Mouse (Mus musculus): ENCODE measurements at regions not wholly inside any gene's neighbourhood (a gene's known extent, or its start where the extent isn't known, plus 50 kb on each side); places are given as distances from the start of the nearest gene placed in this dataset.
A peak's percentile ranks its signal among the peaks of the same experiment; 100 is the strongest.

DNA sequence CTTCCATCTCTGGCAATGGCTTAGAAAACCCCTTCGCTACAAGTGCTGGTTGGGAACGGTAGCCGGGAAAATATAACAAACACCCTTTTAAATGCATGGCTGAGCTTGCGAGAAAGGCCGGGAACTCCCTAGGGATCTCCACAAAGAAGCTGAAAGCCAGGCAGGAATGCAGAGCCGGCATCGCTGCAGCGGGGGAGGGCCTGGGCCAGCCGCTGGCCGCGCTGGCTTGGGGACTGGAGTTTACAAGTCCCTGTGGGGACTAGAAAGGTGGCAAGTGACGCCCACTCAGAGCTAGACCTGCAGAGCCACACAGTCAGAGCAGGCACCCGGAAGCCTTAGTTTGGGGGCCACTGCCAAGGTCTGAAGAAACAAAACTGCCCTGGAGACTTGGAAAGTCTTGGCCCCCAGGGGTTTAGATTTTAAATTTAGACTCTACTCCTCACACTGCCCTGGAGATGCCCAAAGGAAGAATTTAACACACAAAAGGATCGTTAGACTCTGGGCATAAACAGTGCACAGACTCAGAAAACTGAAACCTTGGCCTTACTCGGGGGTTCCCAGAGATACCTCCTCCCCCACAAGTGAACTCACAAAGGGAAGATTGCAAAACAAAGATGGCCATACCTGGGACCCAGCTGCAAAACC, 59.4 kb downstream of the 1700001O22Rik start:
- no peak for DNase-seq

DNA sequence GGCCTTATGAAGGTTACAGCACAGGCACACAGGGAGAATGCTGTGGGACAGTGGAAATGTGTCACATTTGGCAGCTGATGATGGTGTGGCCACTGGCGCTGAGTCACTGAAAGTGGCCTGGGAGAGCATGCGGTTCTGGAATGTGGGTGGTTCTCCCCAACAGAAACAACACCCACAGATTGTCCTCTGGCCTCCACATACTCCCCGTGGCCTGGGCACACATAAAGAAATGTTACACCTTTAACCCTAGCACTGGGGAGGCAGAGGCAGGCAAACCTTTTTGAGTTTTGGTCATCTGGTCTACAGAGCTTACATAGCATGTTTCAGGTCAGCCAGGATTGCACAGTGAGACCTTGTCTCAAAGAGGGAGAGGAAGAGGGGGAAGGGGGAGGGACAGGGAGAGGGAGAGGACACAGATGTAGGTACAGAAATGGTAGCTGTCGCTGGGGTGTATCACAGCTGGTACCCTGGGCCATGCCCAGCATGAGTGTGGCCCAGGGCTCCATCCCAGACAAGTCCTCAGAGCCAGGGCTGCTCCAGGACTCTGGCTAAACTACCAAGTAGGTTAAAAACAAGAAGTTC, 60.1 kb downstream of the 1700001O22Rik start:
- no peak for DNase-seq

DNA sequence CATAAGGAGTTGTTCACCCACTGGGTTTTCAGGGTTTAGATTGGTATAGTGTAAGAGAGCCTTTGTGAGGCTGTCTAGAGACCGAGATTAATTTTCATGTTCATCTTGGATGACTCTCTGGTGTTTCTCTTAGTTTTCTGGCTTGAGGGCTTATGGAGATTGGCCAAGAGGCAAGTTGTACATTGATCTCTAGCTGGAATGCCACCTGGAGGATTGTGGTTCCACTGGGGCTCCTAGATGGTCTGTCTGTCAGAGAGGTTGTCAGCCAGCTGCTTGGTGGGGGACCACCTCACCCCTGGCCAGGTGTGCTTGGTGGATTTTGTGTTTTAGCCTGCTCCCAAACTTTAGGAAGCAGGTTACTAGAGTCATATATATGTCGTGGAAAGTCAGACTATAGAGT, 62.0 kb downstream of the 1700001O22Rik start:
- DNase-seq, result no peak

DNA sequence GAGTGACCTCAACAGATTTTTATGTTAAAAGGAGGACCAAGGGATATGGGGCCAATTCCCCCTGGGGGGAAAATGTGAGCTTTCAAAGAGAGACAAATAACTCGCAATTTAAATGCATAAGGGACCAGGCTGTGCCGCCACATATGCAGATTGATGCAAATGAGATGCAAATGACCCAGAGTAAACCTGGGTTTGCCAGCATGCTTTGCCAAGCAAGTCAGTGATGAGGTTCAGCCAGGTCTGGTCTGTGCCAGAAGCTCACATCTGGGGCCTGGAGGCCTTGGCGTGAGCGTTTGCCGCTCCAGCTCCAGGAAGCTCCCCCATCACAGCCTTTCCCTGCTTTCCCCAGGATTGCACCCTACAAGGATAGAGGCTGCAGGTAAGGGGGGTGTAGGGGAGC, 65.7 kb downstream of the 1700001O22Rik start:
- DNase-seq, result peak; percentile 72

DNA sequence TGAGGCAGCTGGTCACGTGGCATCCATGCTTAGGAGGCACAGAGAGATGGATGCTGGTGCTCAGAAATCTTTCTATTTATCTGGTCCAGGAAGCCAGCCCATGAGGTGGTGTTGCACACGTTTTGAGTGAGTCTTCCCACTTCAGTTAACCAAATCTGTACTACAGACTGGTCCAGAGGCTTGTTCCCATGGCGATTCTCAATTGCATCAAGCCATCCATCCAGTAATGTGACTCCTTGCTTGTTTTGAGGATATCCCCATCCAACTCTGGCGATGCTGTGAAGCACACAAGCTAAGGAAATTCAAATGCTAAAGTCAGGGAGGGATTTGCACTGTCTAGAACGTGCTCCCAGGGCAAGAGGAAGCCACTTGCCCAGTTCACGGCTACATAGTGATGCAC, 66.8 kb downstream of the 1700001O22Rik start:
- DNase-seq, result no peak

- DNase-seq, result no peak
These were observed 67.2 kb downstream of the 1700001O22Rik start for GRCm38 (mm10) chr2:30736236-30736635.

GRCm38 (mm10) chr2:30733853-30734252, 69.6 kb downstream of the 1700001O22Rik start:
- no peak for DNase-seq

- DNase-seq, result no peak
These were observed 71.6 kb downstream of the 1700001O22Rik start for GRCm38 (mm10) chr2:30731832-30732231.

DNA sequence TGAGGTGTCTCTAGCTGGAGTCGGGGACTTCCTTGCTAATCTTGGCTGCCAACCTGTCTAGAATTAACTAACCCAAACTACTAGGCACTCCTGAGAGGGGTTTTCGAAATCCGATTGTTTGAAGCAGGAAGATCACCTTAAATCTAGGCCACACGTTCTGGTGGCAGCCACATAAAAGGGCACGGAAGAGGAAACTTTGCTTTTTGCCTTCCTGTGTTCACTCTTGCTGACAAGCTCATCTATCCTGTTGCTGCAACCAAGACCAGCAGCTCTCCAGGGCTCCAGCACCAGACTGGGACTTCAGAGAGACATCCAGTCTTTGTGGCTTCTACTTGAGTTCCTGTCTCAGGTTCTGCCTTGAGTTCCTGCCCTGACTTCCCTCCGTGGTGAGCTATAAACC, 75.5 kb downstream of the 1700001O22Rik start:
- no peak for DNase-seq

DNA sequence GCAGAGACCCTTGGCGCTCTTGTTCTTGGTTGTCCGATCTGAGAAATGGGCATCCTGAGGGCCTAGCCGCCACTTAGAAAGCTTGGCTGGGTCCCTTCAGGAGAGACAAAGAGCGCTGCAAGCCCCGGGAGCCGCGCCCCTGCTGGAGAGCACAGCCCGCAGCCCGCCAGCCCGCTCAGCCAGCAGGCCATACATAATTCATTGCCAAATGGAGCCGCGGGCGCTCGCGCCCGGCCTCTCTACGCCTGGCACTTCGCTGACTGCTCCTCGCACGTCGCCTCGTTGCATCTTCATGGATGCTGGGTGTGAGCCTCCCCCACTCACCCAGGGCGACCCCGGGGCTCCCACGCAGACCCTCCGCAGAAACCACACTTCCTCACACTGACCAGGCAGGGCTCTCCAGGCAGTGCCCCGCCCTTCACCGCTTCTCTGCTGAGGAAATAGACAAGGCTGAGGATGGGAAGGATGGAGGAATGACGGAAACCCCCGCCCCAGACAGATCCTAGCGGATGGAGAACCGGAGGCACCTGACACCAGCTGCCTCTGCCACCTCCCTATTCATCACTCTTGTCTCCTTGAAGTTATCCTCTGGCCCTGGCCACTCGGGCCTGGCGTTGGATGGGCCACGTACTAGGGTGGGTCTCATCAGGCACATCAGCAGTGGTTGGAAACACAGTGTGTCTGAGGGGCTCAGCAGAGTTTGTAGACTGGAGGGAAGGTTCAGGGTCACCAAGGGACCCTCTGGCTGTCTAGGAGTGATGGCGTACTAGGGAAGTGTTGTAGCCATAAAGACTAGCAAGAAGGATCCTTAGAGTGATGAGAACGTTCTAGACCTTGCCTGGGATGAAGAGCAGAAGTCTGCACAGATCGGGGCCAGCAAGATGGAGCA, 77.6 kb downstream of the 1700001O22Rik start:
- no peak for DNase-seq

GRCm38 (mm10) chr2:30725186-30725585, 78.3 kb downstream of the 1700001O22Rik start:
- no peak for DNase-seq

- DNase-seq, result no peak
These were observed 78.9 kb downstream of the 1700001O22Rik start for GRCm38 (mm10) chr2:30724521-30724920.

- DNase-seq, result no peak
These were observed 80.3 kb downstream of the 1700001O22Rik start for GRCm38 (mm10) chr2:30723059-30723587.

DNA sequence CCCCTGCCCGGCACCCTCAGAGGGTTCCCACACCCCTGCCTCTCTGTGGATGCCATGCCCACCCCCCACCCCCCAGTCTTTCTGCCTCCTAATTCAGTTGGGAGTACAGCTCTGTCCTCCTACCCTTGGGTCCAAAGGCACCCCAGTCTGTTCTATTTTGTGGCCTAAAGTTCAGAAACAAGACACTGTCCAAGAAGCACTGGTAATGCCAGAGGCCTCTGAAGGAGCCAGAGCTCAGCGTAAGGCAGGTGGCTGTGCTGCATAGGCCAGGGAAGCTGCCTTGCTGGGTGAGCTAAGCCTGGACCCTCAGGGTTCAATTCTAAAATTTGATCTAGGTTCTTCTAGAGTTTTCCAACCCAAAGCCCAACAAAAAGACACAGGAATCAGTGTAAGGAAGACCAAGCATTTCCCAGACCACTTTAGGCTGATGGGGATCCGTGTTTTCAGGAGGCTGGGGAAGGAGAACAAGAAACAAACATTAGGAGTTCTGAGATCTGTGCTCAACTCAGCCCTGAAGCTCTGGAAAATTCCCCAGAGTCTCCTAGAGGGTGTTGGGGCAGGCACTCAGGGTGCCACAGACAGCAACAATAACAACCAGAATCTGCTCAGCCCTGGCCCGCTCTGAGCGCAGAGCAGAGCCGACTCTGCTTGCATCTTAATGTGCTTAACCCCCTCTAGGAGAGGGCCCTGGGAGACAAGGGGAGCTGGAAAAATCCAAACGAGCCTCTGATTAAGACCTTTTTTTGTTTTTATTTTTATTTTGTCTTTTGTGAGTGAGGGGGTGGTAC, 81.0 kb downstream of the 1700001O22Rik start:
- no peak for DNase-seq

GRCm38 (mm10) chr2:30721473-30722262, 81.8 kb downstream of the 1700001O22Rik start:
- peak; percentile 81 for DNase-seq

DNA sequence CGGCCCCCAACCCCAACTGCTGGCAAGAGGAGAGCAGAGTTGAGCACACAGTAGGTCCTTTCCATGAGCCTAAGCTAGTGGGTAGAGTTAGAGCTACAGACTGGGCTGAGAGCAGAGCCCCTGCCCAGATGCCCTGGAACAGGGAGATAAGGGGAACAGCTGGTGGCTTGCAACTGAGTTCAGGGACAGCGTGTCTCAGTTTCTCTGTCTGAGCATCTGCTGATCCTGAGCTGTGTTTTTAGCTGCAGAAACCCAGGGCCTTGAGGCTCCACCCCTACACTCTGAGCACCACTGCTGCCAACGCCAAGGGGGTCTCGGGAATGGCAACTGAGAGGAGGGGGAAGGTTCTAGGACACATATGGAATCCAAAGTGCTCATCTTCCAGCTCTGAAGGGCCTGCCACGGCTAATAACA, 82.4 kb downstream of the 1700001O22Rik start:
- no peak for DNase-seq

- no peak for DNase-seq
These were observed 83.2 kb downstream of the 1700001O22Rik start for GRCm38 (mm10) chr2:30720291-30720690.

- no peak for DNase-seq
These were observed 83.7 kb downstream of the 1700001O22Rik start for GRCm38 (mm10) chr2:30719611-30720290.

DNA sequence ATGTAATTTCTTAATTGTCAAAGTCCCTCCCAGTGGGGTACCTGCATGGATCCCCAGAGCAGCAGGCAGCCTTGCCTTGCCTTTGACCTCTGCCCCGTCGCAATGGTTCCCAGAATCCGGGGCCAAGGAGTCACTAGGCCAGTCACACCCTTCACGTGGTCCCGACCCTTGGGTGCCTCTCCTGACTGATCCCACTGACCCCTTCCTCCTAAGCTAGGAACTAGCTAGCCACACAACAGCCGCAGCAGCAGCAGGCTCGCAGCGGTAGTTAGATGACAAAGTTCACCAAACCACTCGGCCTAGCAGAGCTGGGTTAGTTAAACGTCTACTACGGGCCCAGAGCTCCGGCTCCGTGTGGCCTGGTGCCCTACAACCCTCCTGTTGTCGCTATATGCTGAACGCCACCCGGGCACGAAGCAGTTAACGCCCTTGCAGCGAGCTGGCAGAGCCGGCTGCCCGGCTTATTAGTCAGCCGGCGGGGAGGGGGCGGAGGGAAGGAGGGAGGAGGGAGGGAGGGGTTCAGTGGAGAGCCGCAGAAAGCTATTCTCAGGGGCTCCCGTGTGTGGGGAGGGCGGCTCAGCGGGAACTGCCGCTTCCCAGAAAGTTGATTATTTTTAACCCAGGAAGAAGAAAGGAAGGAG, 84.6 kb downstream of the 1700001O22Rik start:
- DNase-seq, result peak; percentile 92

GRCm38 (mm10) chr2:30718329-30718675, 85.2 kb downstream of the 1700001O22Rik start:
- DNase-seq, result peak; percentile 94

Measured in right cerebral cortex, adult 18-20 months (tissue).